Mouse (Mus musculus) embryo, embryonic 10 days (tissue): ENCODE results near the gene Cerk.
A peak's percentile ranks its signal among the peaks of the same experiment; 100 is the strongest.
"Not testable (repeated sequence)": the region's sequence is repeated elsewhere in the genome, so short reads cannot be mapped to it uniquely, and the experiment has no call there.

Source experiments
- DNase-seq: peaks from one replicate; pipeline ENCODE4 v3.0.0-alpha.2; 2015; ENCODE audit warnings: low spot score

Gene Cerk

DNA sequence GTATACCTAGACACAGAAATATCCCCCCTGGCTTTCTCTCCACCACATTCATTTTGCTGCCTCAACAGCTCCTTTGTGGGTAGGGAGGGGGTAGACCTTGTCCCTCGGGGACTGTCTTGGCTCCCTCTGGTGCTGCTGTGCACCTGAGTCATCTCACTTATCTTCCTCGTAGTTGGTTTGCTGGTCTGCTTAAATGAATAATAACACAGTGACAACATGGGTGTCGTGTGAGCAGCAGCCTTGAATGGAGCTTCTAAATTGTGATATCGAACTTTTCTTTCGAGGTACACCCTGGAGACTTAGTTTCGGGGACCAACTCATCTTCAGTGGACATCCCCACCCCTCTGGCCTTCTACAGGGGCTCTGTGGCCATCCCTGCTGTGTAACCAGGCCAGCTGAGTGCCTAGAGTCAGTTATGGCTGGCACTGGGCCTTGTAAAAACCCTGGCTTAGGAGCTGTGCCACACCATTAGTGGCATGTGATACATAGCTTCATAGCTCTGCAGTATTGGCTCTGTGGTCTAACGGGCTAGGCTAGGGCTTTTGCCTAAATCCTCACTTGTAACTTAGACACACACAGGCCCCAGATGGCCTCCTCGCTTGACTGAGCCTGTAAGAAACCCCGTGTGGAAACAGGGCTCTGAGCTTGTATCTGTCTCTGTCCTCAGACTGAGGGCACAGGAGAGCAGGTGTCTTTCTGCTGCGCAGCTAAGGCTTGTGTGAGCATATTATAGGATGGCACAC, 75.4 kb downstream of the Cerk start:
- DNase-seq: no peak

DNA sequence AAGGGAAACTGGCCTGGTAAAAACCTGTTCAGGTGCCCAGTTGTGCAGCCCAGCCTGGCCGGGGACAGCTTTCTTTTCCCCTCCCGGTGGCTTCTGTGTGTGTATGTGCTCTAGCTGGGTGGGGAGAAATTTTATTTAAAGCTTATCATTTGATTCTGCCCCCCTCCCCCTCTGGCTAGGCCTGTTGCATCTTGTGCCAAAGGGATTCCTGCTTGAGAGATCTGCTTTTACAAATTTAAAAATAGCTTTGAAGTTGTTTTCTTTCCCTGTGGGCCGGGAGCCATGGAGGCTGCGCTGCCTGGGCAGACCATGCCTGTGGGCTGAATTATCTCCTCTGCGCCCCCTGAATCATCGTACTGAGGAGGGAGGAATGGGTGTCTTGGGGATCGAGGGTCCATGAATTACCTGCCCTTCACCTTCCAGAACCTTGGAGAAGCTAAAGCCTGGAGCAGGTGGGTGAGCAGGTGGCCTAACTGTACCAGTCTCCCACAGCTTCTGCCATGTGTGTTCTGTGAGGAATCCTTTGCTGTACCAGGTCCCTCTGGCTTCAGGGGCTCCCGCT, 76.2 kb downstream of the Cerk start:
- DNase-seq: no peak

DNA sequence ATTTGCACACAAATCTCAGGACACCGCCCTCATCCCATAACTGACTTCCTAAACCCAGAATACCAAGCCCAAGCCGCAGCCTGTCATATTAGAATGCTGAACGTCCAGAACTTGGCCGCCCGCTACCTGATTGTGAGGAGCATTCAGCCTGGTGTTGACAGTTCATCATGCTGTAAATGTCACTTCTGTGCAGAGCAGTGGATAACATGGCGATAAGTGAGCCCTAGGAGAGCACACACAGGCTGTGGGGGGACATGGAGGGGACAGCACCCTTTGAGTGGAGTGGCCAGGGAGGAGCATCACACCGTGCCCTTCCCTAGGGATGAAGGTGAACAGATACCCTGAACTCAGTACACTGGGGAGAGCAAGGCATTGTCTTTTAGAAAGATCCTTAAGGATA, 76.7 kb downstream of the Cerk start:
- DNase-seq: no peak

DNA sequence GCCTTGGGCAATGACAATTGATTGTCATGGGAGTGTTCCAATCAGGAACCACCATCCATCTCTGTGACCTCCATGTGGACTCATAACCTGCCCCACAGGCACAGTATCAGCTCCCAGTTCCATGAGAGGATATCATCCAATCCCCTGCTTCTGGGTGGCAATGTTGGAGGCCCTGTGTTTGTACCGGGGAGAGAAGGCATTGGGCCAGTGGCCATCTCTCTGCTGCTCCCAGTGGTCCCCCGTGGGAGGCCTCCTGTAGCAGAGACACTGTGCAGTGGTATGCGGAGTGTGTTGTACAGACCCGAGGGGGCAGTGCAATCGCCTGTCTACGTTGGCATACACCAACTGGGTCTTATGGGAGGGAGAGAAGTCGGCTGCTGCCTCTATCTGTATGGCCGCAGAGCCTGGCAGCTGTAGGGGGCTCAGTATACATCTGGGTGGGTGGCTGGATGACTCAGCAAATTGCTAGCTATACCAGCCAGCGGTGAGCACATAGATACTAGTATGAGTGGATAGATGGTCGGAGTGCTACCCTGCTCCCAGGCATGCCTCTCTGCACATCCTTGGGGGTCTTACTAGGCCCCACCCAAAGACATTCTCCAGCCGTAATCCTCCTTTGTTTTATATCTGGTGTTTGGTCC, 78.0 kb downstream of the Cerk start:
- no peak for DNase-seq

DNA sequence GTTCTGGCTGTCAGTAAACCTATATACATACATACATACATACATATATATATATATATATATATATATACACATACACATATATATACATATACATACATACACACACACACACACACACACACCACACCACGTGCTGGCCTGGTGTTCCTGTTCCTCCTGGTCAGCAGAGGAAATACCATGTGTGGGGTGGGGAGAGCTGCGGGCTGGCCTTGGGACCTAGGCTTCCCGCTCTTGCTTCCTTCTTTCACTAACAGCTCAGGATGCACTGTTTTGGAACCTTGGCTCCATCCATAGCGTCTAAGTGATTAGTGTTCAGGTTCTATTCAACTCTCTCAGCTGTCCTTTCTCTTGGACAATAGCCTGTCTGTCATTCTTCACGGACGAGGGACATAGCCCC, 80.2 kb downstream of the Cerk start:
- DNase-seq: no peak

DNA sequence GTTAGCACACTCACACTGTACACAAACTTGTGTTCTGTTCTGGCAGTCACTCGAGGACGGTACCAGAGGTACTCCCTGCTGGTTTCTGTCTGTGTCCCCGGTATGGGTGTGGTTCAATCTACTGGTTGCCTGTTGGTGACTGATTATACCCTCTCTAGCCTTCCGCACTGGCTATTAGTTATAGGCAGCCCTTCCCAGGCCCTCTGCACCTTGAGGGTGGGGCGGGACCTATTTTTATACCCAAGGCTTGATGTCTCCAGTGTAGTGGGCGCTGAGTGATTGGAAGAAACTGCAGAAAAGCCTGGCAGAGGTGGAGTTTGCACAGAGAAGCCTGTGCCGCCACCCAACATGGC, 80.6 kb downstream of the Cerk start:
- no peak for DNase-seq

DNA sequence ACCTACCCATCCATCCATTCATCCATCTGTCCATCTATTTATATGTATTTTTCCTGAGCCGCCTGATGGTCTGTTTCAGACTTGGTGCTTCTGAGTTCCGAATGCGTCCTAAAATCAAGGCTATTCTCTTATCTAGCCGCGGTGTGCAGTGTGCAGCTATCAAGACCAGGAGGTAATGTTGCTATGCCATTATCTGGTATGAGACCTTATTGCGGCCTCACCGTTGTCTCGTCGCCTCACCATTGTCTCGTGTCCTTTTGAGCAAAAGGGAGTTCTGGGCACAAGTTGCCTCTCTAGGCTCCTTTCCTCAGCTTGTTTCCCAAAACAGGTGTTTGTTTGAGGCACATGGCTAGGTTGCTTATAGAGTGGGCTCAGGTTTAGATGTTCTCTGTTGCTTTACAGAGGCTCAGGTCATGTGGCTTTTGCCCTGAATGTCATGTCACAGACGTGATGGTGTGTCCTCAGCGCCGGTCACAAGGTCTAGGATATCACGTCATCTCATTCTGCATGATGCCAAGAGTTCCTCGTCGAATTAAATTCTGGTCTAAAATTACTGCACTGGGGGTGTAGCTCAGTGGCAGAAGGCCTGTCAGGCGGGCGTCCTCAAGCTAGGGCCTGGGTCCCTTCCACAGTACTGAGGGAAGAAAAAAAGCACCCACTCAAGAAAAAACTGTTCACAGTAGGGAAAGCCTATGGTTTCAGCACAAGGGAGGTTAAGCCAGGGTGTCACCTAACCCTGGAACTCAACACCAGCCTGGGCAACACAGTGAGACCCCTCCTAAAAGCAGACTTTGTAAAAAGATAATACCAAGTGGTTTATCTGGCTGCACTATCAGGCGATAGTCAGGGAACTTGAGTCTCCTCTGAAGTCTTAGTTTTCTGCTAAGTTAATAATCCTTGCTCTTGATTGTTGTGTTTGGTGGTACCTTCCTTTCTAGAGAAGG, 81.3 kb downstream of the Cerk start:
- no peak for DNase-seq

DNA sequence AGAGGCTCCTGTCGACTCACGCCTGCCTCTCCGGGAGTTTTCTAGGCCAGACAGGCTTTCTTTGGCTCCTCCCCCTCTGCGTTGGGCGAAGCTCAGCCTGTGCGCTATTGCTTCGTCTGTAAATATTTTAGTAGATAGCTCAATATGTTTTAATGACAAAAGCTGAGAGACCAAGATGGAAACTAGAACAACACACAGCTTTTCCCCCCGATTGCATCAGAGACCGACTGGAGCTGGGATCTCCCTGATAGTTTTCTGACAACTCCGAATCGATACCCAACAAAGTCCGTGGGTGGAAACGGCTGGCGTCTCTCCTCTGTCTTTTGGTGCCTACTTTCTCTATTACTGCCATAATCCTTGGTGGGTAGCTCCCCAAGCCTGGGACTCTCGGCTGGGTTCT, 83.6 kb downstream of the Cerk start:
- DNase-seq: no peak

DNA sequence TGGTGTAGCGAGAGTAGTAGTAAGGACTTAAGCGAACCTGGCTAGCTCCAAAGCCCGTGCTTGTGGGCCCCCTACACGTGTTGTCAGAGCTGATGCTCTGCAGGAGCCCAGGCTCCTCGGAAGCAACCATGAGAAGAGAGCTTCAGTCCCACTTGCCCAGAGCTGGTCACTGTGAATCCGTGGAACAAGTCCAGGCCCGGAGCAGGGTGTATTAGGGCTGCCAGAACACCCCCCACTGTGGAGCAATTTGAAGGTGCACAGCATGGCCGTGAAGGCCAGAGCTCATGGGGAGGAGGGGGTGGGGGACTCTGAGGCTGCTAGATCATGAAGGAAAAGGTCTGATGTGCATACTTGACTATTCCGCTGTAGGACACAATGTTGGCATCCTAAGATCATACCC, 84.4 kb downstream of the Cerk start:
- no peak for DNase-seq

DNA sequence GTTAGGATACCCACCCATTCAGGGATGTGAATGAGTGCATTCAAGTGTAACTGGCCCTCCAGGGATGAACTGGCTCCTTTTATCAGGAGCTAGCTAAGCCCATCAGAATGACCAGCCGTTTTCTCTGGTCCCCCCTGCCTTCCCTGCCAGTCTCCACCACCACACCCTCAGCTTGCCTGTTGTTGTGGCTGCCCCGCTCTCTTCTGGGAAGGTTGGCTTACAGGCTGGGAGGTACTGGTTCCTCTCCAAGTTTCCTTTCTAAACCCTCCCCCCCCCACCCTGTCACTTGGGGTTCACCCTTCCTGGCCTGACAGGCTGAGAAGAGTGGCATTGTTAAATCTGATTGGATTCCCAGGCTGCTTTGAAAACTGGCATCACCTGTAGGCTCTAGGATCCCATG, 88.1 kb downstream of the Cerk start:
- DNase-seq: no peak

DNA sequence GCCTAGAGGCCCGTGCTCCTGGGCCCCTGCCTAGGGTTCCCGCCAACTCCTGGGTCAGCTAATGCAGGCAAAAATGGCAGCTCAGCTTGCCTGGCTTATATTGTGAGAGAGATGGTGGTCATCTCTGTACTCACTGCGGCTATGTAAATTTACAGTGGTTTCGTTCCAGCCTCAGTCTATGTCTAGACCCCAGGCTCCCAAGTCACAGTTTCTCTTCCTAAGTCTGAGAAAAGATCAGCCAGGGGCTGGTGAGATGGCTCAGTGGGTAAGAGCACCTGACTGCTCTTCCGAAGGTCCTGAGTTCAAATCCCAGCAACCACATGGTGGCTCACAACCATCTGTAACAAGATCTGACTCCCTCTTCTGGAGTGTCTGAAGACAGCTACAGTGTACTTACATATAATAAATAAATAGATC, 89.3 kb downstream of the Cerk start:
- DNase-seq: not testable (repeated sequence)

DNA sequence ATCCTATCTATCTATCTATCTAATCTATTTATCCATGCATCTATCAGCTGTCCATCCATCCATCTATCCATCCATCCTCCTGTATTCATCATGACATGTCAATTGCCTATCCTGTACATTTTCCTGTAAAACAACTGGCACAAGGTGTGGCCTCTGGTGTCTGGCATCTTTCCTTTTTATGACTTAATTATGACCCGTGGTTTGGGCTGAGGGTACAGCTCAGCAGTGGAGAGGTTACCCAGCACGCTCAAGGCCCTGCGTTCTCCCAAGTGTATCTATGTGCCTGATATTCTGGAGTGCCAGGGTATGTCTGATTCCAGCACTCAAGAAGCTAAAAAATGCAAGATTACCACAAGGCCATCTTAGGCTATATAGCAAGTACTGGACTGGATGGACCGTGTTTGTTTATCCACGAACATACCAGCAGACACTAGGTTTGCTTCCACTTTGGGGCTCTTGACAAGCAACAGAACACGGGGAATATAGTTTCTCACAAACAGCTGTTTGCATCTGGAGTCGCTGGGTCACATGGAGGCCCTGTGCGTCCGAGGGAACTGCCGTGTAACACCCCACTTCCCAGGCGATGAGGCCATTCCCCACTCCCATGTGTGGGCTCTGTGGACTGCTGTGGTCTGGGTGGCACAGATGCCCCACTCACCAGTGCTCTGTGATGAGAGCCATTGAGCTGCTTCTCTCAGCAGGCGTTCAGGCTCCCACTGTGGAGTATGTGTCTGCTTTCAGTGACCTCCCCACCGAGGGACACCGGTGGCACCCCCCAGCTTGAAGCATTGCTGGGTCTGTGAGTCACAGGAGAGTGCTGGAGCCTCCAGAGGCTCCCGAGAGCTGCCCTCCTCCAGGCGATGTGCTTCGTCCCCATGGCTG, 90.0 kb downstream of the Cerk start:
- no peak for DNase-seq

DNA sequence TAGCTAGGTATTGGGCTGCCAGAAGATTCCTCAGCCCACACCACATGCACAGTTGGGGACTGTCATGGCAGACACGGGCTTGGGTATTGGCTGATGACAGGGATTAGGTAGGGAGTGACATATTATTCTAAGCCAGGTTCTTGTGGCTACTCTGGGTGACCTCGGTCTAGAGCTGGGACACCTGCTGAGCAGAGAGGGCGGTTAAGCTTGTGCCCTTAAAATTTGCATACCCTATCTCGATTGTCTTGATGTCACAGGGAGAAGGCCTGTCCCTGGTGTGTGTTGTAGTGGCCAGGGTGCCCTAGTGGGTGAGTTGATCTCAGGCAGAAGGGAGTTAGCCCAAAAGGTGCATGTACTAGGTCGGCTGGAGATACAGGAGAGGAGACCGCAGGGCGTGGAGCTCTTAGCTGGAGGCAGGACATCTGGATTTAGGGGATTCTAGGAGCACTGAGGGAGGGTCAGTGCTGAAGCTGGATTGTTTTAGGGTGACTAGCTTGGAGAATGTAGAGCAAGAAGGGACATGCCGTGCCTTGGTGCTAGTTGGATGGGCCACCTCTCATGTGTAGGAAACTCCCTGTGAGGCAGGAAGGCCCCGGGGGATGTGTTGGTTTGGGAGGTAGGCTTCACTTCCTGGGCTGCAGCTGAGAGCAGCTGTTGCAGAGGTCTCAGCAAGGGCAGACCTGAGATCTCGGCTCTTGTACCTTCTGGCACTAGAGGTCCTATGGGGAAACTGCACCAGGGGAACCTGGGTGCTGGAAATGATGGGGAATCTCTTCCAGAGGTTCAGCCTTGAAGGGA, 91.4 kb downstream of the Cerk start:
- DNase-seq: no peak

DNA sequence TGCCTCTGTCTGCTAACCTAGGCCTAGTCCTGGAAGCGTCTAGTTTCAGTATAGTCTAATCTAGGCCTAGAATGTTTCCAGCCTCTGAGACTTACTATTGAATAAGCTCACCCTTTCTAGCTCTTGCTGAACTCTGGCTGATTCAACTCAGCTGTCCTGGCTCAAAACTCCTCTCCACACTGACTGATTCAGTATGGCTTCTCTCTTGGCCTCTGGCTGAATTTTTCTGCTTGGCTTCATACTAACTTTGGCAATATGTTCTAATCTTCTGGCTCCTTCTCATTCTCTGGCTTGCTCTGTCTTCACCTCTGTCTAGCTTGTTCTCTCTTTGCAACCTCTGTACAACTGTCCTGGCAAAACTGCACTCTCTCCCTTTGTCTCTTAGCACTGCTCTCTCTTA, 92.7 kb downstream of the Cerk start:
- no peak for DNase-seq

DNA sequence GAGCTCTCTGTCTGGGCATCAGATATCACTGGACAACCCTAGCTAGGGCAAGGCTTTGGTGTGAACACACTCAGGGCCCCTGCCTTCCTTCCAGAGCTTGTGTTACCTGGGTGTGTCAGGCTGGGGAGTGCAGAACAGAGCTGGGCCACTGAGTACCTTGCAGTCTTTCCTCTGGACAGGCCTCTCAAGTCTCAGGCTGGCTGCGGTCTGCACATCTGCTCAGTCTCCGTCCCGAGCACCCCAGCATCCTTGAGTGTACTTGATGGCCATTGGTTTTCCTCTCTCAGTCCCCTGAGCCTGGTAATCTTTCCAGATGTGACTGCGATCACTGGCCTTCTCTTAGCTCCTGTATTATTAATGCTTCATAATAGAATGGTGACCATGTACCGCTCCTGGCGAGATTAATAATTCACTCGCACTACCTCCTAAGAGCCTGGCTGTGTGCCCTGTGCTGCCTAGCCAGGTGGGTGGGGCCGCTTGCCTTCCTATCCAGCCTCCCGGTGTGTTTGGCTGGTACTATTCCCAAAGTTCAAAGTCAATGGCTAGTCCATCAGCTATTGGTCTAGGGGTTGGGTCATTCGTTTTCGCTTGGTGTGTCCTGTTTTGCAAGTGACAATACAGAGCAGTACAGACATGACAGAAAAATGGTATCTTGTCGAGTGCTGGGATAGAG, 93.8 kb downstream of the Cerk start:
- DNase-seq: no peak

DNA sequence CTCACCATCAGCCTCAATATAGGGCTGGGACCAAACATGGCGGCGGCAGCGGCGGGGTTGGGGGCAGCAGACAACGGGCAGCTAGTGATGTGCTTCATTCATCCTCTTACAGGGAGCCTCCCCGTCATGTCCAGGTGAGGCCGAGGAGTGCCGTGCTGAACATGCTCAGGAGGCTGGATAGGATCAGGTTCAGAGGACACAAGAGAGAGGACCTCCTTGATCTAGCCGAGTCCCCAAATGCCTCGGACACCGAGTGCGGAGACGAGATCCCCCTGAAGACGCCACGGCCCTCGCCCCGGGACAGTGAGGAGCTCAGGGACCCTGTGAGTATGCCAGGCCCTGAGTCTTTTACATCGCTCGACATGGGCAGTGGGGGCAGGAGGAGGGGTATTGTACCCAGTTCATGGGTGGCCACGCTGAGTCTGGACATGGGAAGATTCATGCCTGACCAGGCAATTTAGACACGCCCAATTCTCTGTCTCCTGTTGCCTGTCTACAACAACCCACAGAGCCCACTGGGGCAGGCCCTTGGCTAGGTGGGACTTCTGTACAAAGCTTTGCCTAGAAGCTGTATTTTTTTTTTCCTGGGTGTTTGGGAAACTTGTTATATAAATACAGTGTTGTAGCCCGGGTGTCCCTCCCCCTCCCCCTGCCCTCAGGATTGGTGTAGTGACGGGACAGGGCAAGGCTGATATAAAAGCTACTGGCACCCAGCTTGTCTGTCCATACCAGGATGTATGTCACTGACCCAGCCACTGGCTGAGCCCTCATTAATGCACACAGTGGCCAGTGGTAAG, 94.5 kb downstream of the Cerk start:
- DNase-seq: no peak

DNA sequence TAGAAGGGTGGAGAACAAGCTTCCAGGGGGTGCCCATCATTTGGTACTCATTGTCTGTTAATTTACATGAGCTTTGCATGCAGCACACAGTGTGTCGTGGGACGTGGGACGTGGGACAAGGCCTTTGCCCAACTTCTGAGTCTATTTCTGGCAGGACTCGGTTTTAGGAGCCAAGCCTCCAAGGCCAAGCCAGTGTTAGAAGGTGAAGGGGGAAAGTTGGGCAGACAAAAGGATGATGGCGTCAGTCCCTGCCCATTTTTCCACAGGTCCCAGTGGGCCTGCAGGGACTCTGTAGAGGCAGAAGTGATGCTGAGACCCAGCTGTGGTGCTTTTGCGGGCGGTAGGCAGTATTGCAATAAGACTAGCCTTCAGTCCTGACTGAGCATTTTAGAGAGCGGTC, 95.4 kb downstream of the Cerk start:
- DNase-seq: no peak

DNA sequence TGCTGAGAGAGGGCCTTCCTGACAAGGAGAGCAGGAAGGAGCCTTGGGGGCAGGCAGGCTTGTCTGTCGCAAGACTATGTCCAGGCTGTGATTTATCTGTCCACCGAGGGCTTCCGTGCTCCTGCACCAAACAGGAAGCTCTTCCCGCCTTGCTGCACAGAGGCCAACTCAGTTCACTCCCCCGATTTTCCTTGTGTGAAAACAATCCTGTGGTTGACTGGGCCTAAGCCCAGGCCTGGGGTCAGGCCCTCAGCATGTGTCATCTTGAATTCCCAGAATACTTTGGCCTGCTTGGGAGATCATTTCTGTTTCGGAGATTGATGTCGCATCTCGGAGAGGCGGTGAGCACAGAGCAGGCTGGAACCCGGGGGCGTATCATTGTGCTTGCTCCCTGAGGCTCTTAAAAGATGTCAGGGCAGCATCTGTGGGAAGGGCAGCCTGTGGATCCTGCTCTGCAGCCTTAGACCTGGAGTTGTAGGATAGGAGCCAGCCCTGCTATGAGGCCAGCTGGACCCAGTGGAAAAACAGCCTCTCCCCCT, 95.9 kb downstream of the Cerk start:
- peak; percentile 75 for DNase-seq
